Mouse (Mus musculus): Measurements from ENCODE around the gene Art1.

Gene Art1

GRCm38 (mm10) chr7:102109171-102109570 is 7.6 kb downstream of the Art1 start, which contains the start of gene Art5:
Art5 (minus strand) TSS chr7:102109489.
- no peak for DNase-seq (ENCODE audit: low spot score)

GRCm38 (mm10) chr7:102109746-102110145 is 8.2 kb downstream of the Art1 start:
- no peak for DNase-seq (ENCODE audit: low spot score)

- DNase-seq (ENCODE audit: low spot score): no peak
These were observed 11.7 kb downstream of the Art1 start for GRCm38 (mm10) chr7:102113151-102113729.

- DNase-seq (ENCODE audit: low spot score): no peak
These were observed 15.2 kb downstream of the Art1 start, which contains the start of gene Chrna10 for GRCm38 (mm10) chr7:102116579-102117331. Chrna10 (minus strand) TSS chr7:102116828.

- no peak for DNase-seq (ENCODE audit: low spot score)
These were observed 15.8 kb downstream of the Art1 start for GRCm38 (mm10) chr7:102117382-102117781.

- no peak for DNase-seq (ENCODE audit: low spot score)
These were observed 18.8 kb downstream of the Art1 start for GRCm38 (mm10) chr7:102120326-102120725.

- no peak for DNase-seq (ENCODE audit: low spot score)
These were observed 30.9 kb downstream of the Art1 start for GRCm38 (mm10) chr7:102132395-102132794.

GRCm38 (mm10) chr7:102137464-102137863 is 35.9 kb downstream of the Art1 start:
- DNase-seq (ENCODE audit: low spot score): no peak

- DNase-seq (ENCODE audit: low spot score): no peak
These were observed 36.4 kb downstream of the Art1 start for GRCm38 (mm10) chr7:102137898-102138297.

GRCm38 (mm10) chr7:102153691-102154090 is 52.1 kb downstream of the Art1 start:
- DNase-seq (ENCODE audit: low spot score): no peak
